Mouse (Mus musculus) right cerebral cortex, postnatal 25 days (tissue): ENCODE data around the gene Cgnl1.

Experiments
- DNase-seq: peaks from one replicate; pipeline ENCODE4 v3.0.0; 2022

Cgnl1 gene

DNA sequence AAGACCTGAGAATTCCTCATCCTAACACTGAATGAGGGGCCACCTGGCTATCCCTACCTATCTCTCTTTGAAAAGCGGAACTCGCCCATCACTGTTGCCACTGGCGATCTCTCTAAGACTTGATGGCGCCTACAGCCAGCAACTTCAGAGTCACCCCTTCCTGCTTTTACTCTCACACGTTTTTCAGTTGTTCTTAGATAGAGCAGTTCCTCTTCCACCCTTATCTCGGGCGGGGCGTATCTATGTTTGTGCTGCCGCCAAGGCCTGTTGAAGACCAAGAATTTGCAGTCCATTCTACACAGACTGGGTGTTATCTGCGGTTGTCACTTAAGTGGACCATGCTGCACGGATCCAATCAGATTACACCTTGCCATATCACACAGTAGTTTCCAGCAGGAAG, 62.2 kb downstream of the Cgnl1 start:
- DNase-seq: no peak

DNA sequence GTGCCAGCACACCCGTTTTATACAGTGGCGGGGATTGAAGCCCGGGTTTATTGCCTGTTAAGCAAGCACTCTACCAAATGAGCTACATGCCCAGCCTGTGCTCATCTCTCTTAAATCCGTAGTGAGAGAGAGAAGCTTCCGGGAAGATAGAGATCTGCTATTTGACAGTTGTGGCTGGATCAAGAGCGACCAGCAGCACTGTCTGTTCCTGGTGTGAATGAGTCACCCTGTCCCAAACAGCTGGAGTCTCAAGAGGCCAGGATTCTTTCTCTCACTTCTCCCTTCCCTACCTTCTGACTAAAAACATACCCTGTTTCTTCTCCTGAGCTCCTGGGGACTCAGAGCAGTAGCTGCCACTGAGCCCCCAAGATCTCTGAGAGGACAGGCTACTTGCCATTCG, 63.4 kb downstream of the Cgnl1 start:
- DNase-seq: no peak

DNA sequence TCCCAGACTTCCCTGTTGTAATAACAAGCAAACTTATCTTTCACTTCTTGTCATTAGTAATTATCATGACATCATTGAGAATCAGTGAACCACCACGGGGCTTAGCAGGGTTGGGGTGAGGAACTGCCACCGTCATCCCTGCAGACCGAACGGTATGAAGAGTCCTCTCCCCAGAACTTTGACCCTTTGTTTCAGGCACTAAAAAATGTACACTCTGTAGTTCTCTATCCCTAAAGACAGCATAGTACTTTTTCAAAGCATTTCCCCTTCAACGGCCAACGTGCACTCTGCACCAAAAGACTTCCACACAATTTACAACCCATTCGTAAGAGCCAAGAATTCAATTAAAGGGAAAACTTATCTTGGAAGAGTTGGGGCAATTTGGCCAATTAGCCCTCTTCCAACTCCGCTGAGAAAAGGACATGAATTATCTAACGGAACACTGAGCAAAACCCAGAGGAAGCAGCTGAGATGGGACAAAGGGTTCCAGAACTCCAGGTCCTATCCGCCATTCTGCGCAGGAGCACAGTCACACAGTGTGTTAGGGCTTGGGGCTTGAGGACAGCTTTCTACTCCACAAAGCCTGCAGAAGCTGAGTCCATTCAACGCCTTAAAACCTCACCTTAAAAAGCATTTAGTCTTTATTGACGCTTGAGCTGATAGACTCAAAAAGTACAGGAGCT, 66.9 kb downstream of the Cgnl1 start:
- no peak for DNase-seq

DNA sequence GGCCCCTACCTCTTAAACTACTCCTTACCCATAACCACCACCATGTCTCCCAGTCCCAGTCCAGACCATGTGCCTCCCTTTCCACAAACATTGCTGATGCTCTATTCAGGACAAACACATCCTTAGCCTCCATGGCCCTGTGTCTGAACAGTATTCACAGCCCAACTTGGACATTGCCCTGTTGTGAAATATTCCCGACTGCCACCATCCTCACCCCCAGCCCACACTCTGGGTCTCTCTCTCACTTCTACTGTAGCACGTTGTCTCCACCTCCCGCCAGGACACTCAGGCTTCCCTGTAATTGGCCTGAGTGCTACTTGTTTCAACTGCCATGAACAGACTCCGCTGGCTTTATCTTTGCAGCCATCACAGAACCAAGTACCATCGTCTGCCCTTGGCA, 72.3 kb downstream of the Cgnl1 start:
- DNase-seq: no peak

DNA sequence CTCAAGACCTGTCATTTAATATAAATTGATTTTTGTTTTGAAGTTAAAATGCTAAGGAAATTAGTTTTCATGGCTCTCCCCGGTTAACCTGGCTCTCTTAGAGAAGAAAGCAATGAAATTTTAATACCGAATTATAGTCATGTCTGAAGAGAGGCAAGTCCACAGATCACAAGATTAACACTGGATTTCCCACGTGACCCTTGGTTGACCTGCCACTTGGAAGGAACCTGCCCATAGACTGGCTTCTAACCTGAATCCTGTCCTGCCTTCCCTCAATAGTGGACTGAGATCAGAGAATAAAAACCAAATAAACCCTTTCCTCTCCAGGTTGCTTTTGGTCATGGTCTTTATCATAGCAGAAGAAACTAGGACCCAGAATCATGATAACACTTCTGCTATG, 73.3 kb downstream of the Cgnl1 start:
- no peak for DNase-seq

DNA sequence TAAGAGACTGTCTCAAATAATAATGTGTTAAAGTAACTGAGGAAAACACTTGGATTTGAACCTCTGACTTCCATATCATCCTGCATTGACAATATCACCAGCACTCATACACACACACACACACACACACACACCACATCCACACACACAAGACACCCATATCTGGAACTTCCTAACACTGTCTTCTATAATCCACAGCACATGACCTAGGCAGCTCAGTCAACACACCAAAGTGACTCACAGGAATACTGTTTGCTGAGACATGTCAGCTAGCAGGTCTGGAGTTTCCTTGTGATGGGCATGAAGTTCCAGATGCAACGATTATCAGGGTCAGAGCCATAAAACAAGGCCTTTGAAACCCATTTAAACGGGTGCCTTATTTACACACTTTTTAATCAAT, 74.2 kb downstream of the Cgnl1 start:
- DNase-seq: no peak

DNA sequence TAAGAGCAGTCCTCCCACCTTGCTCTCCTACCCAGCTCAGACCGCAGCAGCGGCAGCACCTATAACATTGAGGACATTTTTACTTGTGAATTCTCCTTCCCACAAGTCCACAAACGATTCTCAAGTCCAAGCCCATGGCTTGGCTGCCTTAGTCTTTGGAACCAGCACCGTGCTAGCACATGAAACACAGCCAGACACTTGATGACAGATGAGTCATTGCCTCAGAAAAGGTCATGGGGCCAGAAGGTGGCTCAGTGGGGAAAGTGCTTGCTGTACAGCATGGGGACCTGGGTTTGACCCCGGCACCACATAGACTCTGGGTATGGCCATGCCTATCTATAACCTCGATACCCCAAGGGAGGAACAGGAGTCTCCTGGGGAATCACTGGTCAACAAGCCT, 74.6 kb downstream of the Cgnl1 start:
- DNase-seq: no peak

DNA sequence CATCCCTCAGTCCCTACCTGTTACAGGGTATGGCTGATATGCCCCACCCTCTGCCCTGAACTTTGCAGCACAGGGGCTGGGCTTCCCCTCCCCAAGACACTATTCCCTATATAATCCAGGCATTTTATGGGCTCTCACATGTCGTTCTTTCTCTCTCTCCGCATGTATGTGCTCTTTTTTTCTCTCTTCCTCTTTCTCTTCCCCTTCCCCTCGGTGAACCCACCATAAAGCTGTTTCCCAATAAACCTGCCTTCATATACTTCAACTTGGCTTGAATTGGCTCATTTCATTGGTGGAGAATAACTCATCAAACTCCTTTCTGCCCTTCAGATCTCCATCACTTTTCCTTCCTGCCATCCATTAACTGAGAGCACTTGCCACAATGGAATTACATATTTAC, 76.3 kb downstream of the Cgnl1 start:
- DNase-seq: no peak

DNA sequence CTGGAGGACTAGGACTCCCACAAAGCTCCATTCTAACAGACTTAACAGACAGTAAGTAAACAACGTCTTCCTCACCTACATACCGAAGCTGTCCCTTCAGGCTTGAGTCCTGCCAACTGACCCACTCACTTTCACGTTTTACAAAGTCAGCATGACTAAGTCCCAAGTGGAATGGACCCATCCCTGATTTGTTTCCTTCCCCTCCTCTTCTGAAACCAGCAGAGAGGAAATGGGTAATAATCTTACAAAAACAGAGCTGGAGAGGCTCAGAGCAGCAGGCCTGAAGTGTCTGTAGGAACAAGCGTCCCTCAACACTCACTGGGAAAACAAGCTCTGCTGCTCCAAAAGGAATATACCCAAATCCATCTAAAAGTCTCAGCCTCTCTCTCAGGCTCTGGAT, 77.2 kb downstream of the Cgnl1 start:
- no peak for DNase-seq

DNA sequence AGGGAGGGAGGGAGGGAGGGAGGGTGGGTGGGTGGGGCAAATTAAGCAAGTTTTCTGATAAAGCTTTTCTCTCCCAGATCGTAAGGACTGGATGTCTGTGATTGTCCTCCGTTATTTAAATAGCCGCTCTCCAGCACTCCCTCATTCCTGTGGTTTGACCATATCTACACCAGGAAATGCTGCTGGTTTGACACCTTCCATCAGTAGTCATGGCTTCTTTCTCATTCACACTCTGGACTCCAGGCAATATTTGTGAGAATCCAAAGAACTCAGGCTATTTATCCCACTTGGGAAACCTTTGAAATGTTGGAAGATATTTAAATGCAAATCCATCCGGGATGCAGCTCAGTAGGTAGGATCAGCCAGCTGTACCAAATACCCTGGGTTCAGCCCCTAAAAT, 77.6 kb downstream of the Cgnl1 start:
- DNase-seq: no peak

DNA sequence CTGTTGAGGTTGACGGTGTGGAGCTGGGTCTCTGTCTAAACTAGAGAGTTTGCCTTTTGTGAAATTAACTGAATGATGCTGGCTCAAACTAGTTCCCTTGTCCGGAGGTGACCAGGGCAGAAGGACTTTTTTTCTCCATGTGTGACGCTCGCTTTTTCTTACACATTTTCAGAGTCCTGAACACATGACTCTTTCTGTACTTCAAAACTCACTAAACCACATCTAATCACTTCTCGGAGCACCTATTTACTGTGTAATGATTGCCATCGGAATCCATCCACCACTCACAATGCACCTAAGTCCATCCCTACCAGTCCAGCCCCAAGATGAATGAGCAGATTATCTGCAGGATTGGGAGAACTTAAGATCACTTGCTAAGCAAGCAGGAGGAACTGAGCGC, 79.2 kb downstream of the Cgnl1 start:
- DNase-seq: no peak

DNA sequence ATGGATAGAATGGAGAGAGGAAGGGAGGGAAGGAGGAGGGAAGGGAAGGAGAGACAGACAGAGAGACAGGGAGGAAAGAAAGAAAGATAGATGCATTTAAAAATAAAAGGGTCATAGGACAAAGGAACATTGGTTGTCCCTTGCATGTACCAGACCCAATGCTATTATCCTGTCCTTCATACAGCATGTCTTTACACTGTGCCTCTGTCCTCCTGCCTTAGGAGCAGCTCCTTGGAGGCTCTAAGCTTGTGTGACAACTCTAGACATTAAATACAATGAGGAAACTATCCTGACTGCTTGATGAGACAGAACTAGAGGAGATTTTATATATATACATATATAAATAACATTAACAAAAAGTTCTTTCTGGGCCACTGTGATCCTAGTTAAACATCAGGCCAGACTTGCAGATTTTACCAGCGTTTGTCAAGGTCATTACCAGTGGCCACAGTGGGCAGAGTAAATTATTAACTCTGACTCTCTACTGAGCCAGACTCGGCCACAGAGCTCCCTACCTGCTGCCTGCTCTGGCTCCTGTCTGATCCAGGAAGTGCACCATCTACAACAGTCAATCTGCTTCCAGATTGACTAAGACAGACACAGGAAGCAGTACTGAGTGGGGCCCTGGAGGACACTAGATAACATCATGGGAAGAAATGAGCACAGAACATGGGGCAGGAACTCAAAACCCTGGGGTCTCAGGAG, 81.9 kb downstream of the Cgnl1 start:
- no peak for DNase-seq

DNA sequence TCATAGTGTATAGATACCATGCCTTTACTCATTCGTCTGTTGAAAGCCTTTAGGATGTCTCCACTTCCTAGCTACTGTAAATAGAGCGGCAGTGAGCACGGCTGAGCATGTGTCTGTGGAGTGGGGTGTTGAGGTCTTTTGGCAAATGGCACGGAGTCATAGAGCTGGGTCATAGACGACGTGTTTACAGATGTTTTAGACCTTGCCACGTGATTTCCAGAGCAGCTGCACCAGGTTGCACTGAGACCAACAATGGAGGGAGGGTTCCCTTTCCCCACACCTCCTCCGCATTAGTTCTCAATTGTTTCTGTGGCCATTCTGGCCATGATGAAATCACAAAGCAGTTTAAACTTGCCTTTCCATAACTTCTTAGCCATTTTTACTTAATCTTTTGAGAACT, 84.9 kb downstream of the Cgnl1 start:
- DNase-seq: no peak

DNA sequence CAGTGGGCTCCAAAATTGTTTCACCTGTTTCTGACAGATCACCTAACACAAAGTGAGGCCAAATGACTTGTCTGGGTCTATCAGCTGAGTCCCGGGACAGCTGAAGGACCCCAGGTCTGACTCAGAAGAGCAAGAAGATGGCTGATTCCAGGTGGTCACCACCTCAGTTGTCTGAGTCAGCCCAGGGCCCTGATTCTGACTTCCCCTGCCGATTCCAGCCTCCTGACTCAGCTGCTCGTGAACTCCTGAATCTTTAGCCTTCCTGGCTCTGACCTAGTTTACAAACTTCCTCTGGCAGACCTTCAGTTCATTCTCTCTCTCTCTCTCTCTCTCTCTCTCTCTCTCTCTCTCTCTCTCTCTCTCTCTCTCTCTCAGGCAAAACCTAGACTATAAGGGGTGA, 86.6 kb downstream of the Cgnl1 start:
- no peak for DNase-seq

DNA sequence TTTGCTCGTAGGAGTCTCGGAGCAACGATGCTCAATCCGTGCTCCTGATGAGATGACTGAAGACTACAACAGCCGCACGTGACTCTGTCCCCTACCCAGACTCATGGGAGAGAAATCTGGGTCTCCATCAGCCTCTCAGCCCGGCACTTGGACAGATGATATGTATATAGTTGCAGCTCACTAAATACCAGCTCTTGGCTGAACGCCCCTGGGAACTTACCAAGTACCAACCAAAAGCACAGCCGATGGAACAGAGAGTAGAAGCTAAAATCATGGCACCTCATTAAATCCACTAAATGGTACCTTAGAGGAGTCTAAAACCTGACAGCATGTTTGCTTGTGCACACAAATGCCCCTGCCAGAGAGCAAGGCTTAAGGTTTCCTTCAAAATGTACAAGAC, 91.0 kb downstream of the Cgnl1 start:
- DNase-seq: no peak

DNA sequence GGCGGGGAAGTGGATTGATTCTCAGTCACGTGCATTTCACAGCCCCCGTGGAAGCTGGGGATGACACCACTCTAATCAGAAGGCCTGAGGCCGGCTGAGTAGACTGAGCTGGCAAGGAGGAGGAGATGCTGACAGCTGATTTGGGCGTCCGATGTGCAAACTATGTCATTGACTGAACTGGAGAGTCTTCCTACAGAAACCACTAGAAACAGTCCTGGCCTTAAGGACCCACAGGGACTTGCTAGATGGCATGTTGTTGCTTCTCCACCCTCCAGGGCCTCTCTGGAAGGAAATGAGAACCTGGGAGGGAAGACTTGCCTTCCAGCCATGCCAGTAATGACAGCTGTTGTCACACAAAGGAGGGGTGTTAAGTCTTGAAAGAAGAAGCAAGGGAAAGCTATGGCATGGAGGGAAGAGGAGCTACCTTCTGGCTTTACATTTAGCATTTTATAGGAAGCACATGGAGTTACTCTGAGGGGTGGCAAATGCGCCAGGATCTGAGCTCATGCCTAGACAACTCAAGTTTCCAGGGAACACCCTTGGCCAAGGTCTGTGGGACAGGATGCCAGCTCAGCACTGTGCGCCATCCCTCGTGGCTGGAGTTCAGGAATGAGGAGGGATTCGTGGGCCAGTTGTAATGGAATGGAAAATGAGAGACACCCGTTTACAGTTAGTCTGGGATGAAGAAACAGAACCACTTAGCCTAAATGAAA, 92.1 kb downstream of the Cgnl1 start:
- no peak for DNase-seq

DNA sequence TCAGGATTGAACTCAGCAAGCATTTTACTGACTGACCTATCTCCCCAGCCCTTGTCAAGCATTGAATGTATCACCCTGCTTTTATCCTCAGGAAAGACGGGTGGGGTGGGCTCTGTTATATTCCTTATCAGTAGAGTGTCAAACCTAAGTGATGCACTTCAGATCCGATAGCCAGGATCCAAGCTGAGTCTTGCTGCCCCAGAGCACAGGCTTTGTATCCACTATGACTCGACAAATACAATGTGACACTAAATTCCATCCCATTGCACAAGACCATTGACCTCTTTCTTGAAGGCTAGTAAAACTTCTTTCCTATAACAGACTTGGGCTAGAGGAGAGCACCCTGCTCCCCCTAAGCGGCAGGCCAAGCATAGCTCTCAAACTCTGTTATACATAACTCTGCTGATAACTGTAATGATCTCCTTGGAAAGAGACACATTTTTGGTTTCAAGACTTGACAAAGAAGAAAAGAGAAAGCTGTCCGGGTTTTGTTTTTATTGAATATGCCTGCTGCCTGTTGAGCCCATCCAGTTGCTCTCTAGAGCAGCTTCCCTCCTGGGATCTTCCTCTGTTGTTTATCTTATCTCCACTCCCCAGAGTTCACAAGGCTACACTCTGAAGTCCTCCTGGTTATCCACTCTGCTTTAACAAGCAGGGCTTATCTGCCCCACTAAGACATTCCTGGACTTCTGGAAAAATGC, 94.3 kb downstream of the Cgnl1 start:
- no peak for DNase-seq

DNA sequence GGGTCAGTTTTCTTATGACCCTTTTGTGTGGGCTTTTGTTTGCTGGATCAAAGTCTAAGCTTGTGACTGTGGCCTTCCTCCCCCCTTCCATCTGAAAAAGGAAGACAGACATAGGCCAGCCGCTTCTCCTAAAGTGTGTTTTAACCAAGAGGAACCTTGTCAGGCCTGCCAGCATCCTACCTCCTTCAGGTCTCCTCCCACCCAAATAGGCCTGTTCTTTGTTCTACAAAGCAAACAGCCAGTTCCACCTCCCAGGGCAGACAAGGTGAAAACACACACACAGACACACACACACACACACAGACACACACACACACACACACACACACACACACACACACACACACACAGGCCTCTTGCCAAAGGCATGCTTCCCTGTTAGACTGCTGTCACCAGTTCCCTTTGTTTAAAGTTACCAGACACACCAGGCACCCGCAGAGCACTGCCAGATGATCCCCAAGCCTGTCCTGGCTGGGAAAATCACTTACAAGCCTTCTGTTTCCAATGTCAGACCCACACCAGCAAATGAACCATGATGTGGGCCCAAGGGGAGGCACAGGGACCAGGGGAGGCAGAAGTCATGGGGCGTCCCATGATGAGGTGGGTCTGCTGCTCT, 95.5 kb downstream of the Cgnl1 start:
- DNase-seq: no peak

DNA sequence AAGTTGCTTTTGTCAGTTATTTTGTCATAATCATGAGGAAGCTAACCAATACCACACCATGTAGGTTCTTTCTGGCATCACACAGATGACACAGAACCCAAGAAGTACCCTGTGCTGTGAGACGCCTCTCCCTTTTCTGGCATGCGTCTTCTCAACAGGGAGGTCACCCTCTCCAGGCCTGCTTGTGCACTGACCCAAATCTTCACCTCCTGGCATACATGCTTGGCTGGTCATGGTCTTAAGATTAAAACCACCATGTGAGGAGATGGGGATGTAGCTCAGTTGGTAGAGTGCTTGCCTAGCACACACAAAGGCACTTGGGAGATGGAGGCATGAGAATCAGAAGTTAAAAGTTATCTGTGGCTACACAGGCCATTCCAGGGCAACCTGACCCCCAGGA, 96.2 kb downstream of the Cgnl1 start:
- no peak for DNase-seq

DNA sequence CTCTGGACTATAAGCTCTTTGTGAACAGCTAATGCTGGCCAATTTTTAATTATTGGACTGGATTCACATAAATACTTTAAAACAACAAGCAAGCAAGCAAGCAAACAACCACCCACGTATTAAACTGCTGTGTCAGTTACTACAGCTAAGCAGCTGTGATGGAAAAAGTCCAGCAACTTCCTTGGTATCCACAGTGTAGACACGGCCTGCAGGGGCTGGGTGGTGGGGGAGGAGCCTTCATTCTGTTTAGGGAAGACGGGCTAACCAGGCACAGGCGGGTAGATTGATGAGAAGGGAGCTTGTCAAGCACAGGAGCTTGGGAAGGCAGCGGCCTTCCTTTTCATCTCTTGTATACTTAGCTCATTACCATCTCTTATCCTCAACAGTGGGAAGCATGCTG, 96.9 kb downstream of the Cgnl1 start:
- no peak for DNase-seq

DNA sequence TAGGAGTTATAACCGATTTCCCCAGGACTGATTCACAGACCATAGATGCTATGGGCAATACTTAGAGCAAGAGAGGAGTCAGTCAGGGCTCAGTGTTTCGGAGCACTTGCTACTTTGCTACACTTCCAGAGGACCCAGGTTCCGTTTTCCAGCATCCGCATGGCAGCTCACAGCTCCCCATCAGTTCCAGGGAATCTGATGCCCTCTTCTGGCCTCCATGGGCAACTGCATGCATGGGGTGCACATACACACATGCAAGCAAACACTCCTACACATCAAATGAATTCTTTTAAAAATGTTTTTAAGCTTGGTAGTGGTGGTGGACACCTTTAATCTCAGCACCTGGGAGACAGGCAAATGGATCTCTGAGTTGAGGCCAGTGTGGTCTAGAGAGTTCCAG, 98.9 kb downstream of the Cgnl1 start:
- no peak for DNase-seq

DNA sequence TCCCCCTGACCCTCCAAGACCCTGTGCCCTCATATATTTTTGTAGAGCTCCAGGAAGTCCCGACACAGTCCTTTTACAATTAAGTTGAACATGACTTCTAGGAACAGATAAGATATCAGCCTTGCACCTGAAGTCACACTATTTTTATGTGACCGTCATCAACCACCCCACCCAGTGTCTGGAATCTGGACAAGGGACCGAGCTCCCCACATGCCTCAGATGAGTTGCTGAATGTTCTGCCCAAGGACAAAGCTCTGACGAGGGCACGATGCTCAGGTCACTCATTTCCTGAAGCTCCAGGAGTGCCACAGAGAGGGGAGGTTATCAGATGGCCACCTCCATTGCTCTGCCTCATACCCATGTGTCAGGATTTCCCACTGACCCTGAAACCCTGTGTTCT, 100.7 kb downstream of the Cgnl1 start:
- DNase-seq: no peak

DNA sequence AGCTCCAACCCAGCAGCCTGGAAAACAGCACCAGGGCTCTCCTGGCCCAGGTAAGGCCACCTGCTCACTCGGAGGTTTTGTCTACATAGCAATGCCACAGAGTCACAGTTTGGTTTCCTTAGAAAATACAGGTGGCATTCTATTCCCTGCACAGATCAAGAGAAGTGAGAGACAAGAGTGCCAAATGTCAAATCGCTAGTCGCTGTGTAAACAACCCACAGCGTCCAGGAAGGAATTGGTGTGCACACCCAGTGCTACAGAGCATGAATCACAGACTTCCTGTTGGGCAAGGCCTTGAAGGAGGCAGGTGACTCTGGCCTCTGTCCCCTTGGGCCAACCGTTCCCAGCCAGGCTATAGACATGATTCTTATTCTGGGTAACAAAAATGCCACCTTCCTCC, 103.8 kb downstream of the Cgnl1 start:
- no peak for DNase-seq
